Mouse (Mus musculus) midbrain, embryonic 14.5 days (tissue): ENCODE data around the gene Mtx1. TPM values are rescaled to one million over a fixed set of nuclear protein-coding genes. Genes with fewer than 3 reads are reported as not detected.

Experiments used
- ATAC-seq: fragments of 200-750 bp; cut with Nextera tagmentation; 2 replicates; pipeline ENCODE4 v1.8.0; 2017; ENCODE audit warnings: moderate number of reproducible peaks, moderate library complexity; ENCODE audit not compliant: low FRiP score, low TSS enrichment
- DNase-seq: peaks from one replicate; pipeline ENCODE4 v3.0.0-alpha.2; 2015
- H3K27ac ChIP-seq: fragments of 300-500 bp; sonication (generic); replicated peaks from 2 replicates; pipeline ENCODE4 v1.5.1; 2014; ENCODE audit warnings: mild to moderate bottlenecking, low read depth, low read length, moderate library complexity
- H3K27me3 ChIP-seq: fragments of 300-500 bp; sonication (generic); 2 replicates; pipeline ENCODE4 v1.6.1; 2014; ENCODE audit warnings: low read length, control low read depth, mixed read lengths; ENCODE audit not compliant: control insufficient read depth, insufficient read depth
- H3K36me3 ChIP-seq: fragments of 300-500 bp; sonication (generic); 2 replicates; pipeline ENCODE4 v1.6.1; 2014; ENCODE audit warnings: low read length, control low read depth; ENCODE audit not compliant: control insufficient read depth, insufficient read depth
- H3K4me1 ChIP-seq: fragments of 300-500 bp; sonication (generic); 2 replicates; pipeline ENCODE4 v1.6.1; 2014; ENCODE audit warnings: mild to moderate bottlenecking, antibody characterized with exemption, low read length, control low read depth; ENCODE audit not compliant: control insufficient read depth, insufficient read depth
- H3K4me2 ChIP-seq: fragments of 300-500 bp; sonication (generic); 2 replicates; pipeline ENCODE4 v1.6.1; 2014; ENCODE audit warnings: mild to moderate bottlenecking, low read length, moderate library complexity
- H3K4me3 ChIP-seq: fragments of 300-500 bp; sonication (generic); replicated peaks from 2 replicates; pipeline ENCODE4 v1.5.1; 2014; ENCODE audit warnings: low read depth, low read length
- H3K9ac ChIP-seq: fragments of 300-500 bp; sonication (generic); replicated peaks from 2 replicates; pipeline ENCODE4 v1.6.1; 2014; ENCODE audit warnings: mild to moderate bottlenecking, low read length, moderate library complexity
- H3K9me3 ChIP-seq: fragments of 300-500 bp; sonication (generic); 2 replicates; pipeline ENCODE4 v1.6.1; 2016; ENCODE audit warnings: low read length, control low read depth, mixed read lengths; ENCODE audit not compliant: control insufficient read depth
- WGBS: fragments of 180-500 bp; shearing (Covaris S2); extraction: QIAGEN DNeasy Blood & Tissue Kit; methylation state at CpG from one replicate; pipeline ENCODE4 v1.1.7; 2014; 5-methylcytosine and 5-hydroxymethylcytosine counted together
- polyA plus RNA-seq: library from polyadenylated mRNA; unstranded; fragments of >200 nt; fragmentation: Nextera tagmentation; extraction: Ambion mirVana; gene quantifications from 2 replicates; pipeline ENCODE4 v1.2.1, GENCODE M21; 2014

Mtx1 gene
- polyA plus RNA-seq: 144 and 151 TPM in 2 replicates

DNA sequence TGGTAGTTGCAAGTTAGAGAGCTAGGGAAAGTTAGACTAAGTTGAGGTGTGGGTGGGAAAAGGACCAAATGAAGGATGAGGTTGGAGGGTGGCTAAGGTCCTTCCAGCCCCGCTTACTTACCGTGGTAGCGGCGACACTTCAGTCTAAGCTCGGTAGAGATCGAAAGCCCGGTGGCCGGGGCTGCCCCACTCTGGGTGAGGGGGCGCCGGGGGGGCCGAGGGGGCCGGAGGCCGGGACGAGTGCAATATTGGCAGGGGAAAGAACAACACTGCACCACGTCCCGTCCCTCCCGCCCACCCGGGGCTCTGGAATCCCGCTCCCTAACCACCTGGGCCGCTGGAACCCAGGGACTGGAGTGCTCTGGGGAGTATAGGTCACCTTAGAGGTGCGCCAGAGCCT, at the start of gene Mtx1:
Mtx1 (minus strand) TSS at position 189 of the 400 bp plus-strand sequence.
- peak within 1 kb of the TSS; percentile 93 for H3K27ac ChIP-seq
- H3K9ac ChIP-seq: peak within 1 kb of the TSS; percentile 69
- peak within 1 kb of the TSS; percentile 66 for H3K4me2 ChIP-seq
- peak within 1 kb of the TSS; percentile 47 for H3K4me3 ChIP-seq
- no peaks in the 10 kb centered on the region for H3K9me3 ChIP-seq
- 2% methylated on average over 21 of the region's 21 CpGs for WGBS
- H3K4me1 ChIP-seq: peaks cover 44% of the 10 kb centered on the region
- H3K27me3 ChIP-seq: no peaks in the 10 kb centered on the region
- peaks cover 7% of the 10 kb centered on the region for H3K36me3 ChIP-seq
- ATAC-seq (no peak; the same call in 1 of the 2 replicates), DNase-seq (no peak)

DNA sequence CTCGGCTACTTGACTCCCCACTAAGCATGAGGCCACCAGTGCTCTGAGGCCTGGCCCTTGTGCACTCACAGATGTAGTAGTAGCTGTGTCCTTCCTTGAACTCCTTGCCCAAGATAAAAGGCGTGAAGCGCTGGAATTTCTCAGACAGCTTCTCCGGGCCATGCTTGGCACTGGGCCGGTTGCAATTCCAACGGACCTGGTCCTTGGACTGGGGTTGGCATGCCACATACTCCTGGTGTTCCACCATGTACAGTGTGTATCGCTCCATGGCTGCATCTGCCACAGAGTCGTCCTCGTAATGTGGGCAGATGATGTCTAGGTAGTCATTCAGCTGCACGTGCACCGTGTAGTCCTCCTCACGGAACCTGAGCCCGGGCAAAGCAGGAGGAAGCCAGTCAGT, 49.2 kb upstream of the Mtx1 start:
- H3K4me1 ChIP-seq: peaks cover 15% of the 10 kb centered on the region; the same call in 1 of the 2 replicates
- no peaks in the 10 kb centered on the region for H3K9me3 ChIP-seq
- no peak overlapping the region for H3K4me3 ChIP-seq
- DNase-seq (no peak), ATAC-seq (no peak)
- H3K36me3 ChIP-seq: no peaks in the 10 kb centered on the region
- H3K9ac ChIP-seq: no peak overlapping the region
- no peak overlapping the region for H3K4me2 ChIP-seq
- H3K27me3 ChIP-seq: peaks cover 22% of the 10 kb centered on the region
- 91% methylated on average over 13 of the region's 13 CpGs for WGBS
- H3K27ac ChIP-seq: no peak overlapping the region

DNA sequence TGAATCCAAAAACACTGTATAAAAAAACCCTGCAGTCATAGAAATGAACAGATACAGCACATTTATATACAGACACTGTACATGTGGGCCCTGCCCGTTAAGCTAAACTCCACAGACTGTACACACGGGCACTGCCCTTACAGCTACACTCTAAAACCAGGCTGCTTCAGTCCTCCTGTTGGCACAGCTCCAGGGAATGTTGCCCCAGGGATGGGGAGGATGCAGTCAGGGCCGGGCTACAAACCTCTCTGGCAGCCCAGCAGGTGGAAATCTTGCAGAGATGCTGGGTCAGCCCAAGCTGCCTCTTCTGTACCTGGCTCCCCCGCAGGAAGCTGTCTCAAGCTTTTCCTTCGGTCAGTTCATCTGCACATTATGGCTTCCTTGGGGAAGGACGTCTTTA, 44.9 kb upstream of the Mtx1 start:
- Histone ChIP-seq H3K27ac (no peak overlapping the region), H3K27me3 (no peaks in the 10 kb centered on the region), H3K4me2 (no peak overlapping the region), H3K9ac (0 out of 2 replicates have a peak overlapping the region, but pooled peaks have one; percentile 20), H3K4me1 (peaks cover 17% of the 10 kb centered on the region), H3K4me3 (no peak overlapping the region), H3K9me3 (no peaks in the 10 kb centered on the region), H3K36me3 (0 out of 2 replicates have a peak, but pooled peaks cover 4% of the 10 kb centered on the region)
- peak; percentile 17 for DNase-seq
- WGBS: 63% methylated on average over 6 of the region's 6 CpGs
- ATAC-seq: no peak

DNA sequence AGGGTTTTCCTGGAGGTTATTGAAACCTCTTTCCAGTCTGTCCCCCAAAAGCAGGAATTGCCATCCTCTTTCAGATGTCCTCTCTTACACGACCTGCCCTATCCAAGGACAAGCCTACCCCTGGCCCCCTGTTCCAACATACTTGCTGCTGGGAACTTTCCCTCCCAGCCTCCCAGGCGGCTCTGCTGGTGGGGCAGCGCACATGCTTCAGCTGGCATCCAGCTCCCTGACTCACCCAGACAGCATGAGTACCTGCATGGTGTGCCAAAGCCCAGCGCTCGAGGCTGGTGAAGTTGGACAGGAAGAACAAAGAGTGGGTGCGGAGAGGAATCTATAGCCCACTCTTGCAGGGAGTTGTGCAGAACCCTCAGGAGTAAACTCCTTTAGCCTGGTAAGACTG, 44.0 kb upstream of the Mtx1 start:
- H3K27ac ChIP-seq: no peak overlapping the region
- H3K4me1 ChIP-seq: peaks cover 17% of the 10 kb centered on the region
- H3K4me2 ChIP-seq: peak overlapping the region; percentile 68
- WGBS: 73% methylated on average over 6 of the region's 6 CpGs
- ATAC-seq (no peak), DNase-seq (no peak)
- H3K36me3 ChIP-seq: 0 out of 2 replicates have a peak, but pooled peaks cover 4% of the 10 kb centered on the region
- H3K4me3 ChIP-seq: peak overlapping the region; percentile 39
- peak overlapping the region; percentile 53; the same call in 1 of the 2 replicates for H3K9ac ChIP-seq
- no peaks in the 10 kb centered on the region for H3K27me3 ChIP-seq
- H3K9me3 ChIP-seq: no peaks in the 10 kb centered on the region

DNA sequence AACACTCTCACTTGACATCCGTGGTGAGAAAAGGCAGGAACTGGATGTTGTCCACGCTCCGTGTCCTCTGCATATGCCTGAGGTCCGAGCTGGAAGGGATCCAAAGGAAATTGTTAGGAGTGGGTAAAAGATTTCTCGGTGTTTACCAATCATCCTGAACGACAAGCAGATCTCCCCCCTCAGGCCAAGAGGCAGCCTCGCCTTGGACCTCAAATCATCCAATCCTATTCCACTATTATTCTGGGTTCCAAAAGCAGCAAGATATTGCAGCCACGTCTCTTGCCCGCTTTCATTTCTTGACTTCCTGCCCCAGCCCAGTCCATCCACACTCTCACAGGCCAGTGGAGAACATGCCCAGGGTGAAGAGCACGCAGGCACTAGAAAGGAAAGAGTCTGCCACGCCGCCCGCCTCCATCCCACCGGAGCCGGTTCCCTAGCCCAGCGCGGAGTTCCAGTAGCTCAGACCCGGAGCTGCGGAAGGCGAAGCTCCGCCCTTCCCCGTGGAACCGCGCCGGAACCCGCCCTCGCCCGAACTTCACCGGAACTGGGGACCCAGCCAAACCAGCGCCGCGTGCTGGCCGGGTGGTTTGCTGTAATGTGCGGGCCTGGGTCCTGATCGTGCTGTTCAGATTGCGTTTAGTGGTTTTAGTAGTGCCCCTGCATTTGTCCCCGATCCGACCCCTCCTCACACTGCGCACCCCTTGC, 43.3 kb upstream of the Mtx1 start, which contains the start of gene Slc50a1:
Slc50a1 (minus strand) TSS at position 520 of the 705 bp plus-strand sequence.
- Histone ChIP-seq H3K4me2 (peak within 1 kb of the TSS; percentile 68), H3K9me3 (no peaks in the 10 kb centered on the region), H3K4me3 (peak within 1 kb of the TSS; percentile 39), H3K9ac (peak within 1 kb of the TSS; percentile 53), H3K36me3 (0 out of 2 replicates have a peak, but pooled peaks cover 4% of the 10 kb centered on the region), H3K27ac (peak within 1 kb of the TSS; percentile 56), H3K4me1 (peaks cover 17% of the 10 kb centered on the region), H3K27me3 (no peaks in the 10 kb centered on the region)
- 3% methylated on average over 39 of the region's 39 CpGs for WGBS
- ATAC-seq: peak; percentile 59; the same call in 1 of the 2 replicates
- DNase-seq: peak; percentile 84

DNA sequence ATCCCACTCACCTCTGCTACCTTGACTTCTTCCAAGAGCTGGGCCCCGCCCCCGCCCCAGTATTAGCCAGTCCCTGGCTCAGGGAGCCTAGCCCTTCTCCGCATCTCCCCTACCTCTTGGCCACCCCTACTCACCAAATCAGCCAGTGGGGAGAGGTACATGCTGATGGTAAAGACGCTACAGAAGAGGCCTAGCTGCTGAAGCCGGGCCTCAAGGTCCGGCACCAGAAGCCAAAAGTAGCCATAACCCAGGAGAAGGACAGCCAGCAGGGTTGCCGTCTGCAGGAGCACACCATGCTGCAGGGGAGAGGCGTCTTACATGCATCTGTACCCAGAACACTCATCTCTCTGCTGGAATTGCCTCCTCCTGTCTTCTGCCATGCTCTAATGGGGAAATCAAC, 42.0 kb upstream of the Mtx1 start:
- ATAC-seq: no peak
- Histone ChIP-seq H3K4me2 (peak overlapping the region; percentile 68), H3K9ac (no peak overlapping the region), H3K36me3 (0 out of 2 replicates have a peak, but pooled peaks cover 4% of the 10 kb centered on the region), H3K9me3 (no peaks in the 10 kb centered on the region), H3K4me3 (no peak overlapping the region), H3K27ac (no peak overlapping the region), H3K4me1 (peaks cover 17% of the 10 kb centered on the region), H3K27me3 (no peaks in the 10 kb centered on the region)
- WGBS: 50% methylated on average over 8 of the region's 8 CpGs
- no peak for DNase-seq

DNA sequence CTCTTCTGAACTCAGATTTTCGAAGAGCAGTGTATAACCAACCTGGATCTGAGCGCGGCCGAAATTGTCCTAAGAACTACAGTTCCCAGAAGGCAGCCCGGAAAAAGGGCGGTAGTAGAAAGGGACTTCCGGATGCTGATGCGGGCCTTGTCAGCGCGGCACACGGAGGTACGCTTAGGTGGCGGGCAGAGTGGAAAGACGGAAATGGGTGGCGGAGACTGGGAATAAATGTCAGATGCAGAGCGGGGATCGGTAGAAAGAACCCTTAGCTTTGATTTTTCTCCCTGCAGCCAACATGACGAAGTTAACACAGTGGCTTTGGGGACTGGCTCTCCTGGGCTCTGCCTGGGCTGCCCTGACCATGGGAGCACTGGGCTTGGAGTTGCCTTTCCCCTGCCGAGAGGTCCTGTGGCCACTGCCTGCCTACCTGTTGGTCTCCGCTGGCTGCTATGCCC, 39.6 kb upstream of the Mtx1 start:
- Histone ChIP-seq H3K36me3 (0 out of 2 replicates have a peak, but pooled peaks cover 4% of the 10 kb centered on the region), H3K9ac (peak overlapping the region; percentile 84), H3K9me3 (no peaks in the 10 kb centered on the region), H3K4me2 (peak overlapping the region; percentile 81), H3K4me3 (peak overlapping the region; percentile 70), H3K27ac (peak overlapping the region; percentile 77), H3K4me1 (peaks cover 17% of the 10 kb centered on the region), H3K27me3 (no peaks in the 10 kb centered on the region)
- ATAC-seq: peak; percentile 81
- DNase-seq: peak; percentile 93
- under 1% methylated on average over 20 of the region's 20 CpGs for WGBS

DNA sequence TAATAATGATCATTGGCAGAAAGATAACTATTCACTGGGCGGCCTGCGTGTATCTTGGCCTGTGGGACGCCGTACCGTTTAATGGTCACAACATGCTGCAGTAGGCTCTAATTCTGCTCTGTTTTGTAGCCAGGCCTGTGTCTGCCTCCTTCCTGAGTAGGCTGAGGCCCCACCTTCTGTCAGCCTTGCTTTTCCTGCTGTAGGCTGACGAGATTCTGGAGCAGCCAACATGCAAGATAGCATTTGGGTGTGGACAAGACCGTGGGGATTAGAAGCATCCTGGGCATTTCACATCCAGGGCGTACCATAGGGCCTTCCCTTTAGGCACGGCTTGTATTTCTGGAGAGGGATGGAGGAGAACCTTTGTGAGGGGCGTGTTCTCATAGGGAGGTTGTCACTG, 35.5 kb upstream of the Mtx1 start:
- H3K4me3 ChIP-seq: no peak overlapping the region
- peaks cover 4% of the 10 kb centered on the region for H3K4me1 ChIP-seq
- no peaks in the 10 kb centered on the region for H3K36me3 ChIP-seq
- 76% methylated on average over 10 of the region's 10 CpGs for WGBS
- H3K9me3 ChIP-seq: no peaks in the 10 kb centered on the region
- H3K9ac ChIP-seq: no peak overlapping the region
- H3K27ac ChIP-seq: no peak overlapping the region
- no peaks in the 10 kb centered on the region for H3K27me3 ChIP-seq
- DNase-seq (no peak), ATAC-seq (no peak)
- no peak overlapping the region for H3K4me2 ChIP-seq

DNA sequence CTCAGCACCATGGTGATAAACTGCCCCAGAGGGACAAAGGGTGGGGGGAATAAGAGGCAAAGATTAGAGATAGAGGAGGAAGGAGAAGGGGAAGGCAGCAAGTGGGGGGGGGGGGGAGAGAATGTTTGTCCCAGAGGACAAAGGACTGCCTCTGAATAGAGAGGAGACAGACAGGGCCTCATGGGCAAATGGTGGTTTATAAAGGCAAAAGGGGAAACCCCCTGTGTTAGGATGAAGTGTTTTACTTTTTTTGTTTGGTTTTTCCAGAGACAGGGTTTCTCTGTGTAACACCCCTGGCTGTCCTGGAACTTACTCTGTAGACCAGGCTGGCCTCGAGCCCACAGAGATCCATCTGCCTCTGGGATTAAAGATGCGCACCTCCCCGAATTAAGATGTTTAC, 33.3 kb upstream of the Mtx1 start:
- Histone ChIP-seq H3K36me3 (no peaks in the 10 kb centered on the region), H3K9me3 (no peaks in the 10 kb centered on the region), H3K4me2 (no peak overlapping the region), H3K27ac (no peak overlapping the region), H3K9ac (no peak overlapping the region), H3K4me3 (no peak overlapping the region), H3K4me1 (no peaks in the 10 kb centered on the region), H3K27me3 (no peaks in the 10 kb centered on the region)
- DNase-seq (no peak), ATAC-seq (no peak)
- WGBS: 43% methylated on average over 3 of the region's 3 CpGs
